Mouse (Mus musculus): ENCODE measurements at regions not wholly inside any gene's neighbourhood (a gene's known extent, or its start where the extent isn't known, plus 50 kb on each side); places are given as distances from the start of the nearest gene placed in this dataset.
"Not testable (repeated sequence)": the region's sequence is repeated elsewhere in the genome, so short reads cannot be mapped to it uniquely, and the experiment has no call there.

DNA sequence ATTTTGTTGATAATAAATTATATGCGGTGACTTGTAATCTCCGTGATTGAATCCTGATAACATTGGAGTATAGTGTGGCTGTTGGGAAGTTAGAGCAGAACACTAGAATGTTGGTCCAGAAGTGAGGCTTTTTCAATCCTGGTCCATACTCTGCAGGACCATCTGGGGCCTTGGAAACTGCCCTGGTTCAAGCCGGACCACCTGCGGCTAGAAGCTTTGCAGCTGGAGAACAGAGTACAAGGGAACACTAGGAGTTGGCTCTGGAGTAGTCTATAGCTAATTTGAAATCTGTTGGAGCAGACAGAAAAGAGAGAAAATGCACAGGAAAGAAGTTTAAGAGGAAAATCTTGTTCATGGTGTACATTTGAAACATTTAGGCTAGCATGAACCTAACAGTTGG is 79.0 kb downstream of the Casp12 start:
- no peak for DNase-seq (ENCODE audit: low read depth, low spot score)

- DNase-seq (ENCODE audit: low read depth, low spot score) = no peak
Observed at GRCm38 (mm10) chr9:5448180-5448579, 103.0 kb downstream of the Casp12 start.

- no peak for DNase-seq (ENCODE audit: low read depth, low spot score)
Observed at GRCm38 (mm10) chr9:5456606-5457005, 111.4 kb downstream of the Casp12 start.

DNA sequence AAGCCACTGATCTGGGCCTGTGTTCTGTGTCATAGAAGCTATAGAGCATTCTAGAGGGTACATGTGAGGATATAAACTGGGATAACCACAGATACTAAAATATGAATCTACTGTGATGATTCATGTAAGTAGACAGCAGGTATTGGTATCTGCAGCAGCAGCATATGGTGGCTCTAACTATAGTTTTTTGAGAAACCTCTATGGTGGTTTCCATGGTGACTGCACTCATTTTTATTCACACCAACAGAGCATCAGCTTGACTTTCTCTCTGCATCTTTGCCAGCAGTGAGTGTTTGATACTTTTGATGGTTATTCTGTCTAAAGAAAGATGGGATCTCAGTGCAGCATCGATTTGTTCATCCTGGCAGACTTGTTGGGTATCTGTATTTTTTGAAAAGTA is 126.8 kb downstream of the Casp12 start:
- DNase-seq (ENCODE audit: low read depth, low spot score) = no peak

- DNase-seq (ENCODE audit: low read depth, low spot score) = no peak
Observed at GRCm38 (mm10) chr9:5474271-5474670, 129.0 kb downstream of the Casp12 start.

DNA sequence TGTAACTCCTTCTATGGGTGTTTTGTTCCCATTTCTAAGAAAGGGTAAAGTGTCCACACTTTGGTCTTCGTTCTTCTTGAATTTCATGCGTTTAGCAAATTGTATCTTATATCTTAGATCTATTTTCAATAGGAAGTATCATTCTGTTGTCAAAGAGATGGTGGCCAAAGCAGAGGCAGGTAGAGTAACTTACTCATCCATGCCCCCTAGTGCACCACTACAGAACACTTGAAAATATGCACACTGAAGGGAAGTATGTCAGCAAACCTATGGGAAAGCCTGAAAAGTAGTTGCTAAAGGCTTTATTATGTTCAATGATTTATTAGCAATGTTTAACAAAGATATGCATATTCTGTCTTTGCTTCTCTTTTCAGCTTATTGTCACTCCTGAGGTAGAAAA is 140.0 kb downstream of the Casp12 start:
- DNase-seq (ENCODE audit: low read depth, low spot score) = no peak

DNA sequence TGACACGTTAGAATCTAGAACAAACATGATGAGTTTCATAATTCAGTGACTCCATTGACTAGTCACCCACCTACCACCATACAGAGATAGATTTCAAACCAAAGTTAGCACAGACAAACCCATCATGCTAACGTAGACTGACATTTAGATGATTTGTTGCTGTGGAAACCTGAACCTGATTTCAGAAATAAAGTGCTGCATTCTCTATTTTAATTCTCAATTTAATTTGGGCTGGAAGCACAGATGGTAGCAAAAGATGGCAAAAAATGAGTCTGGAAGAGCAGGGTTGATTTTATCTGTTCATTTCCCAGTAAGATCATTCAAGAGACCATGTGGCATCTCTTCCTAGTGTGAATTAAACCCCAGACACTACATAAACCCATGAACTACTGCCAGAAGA is 151.6 kb downstream of the Casp12 start:
- DNase-seq (ENCODE audit: low read depth, low spot score) = no peak

DNA sequence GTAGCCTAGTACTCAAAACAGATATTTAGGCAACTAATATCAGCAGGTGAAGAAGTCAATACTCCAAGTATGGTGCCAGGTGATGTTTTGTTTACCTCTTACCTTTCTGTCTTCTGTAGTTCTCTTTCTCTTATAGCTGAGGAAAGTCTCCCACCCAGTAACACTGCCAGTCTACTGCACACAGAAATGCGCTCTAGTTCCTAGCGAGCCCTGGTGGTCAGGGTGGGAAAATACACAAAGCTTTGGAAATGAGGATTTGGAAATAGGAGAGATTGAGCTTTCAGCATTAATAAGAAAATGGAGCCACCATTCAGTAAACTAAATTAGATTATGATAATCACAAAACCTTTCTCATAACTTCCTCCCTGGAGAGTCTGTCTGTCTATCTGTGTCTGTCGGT is 153.1 kb downstream of the Casp12 start:
- DNase-seq (ENCODE audit: low read depth, low spot score) = peak; percentile 34

DNA sequence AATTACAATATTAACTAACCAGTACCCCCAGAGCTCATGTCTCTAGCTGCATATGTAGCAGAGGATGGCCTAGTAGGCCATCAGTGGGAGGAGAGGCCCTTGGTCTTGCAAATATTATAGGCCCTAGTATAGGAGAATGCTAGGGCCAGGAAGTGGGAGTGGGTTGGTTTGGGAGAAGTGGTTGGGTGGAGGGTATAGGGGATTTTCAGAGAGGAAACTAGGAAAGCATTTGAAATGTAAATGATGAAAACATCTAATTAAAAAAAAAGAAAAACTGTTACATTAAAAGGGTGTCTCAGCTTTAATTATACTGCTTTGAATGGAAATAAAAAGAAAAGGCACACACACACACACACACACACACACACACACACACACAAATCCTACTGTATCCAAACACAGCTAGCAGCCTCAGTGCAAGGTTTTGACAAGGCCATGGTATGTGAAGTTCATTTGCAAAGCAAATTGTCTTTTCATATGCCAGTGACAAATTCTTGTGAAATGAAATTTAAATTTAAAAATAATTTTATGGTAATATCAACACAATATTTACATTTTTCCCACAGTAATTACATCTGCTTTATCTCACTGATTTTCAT is 180.6 kb downstream of the Casp12 start:
- no peak for DNase-seq (ENCODE audit: low read depth, low spot score)

GRCm38 (mm10) chr9:5542604-5543003 is 197.4 kb downstream of the Casp12 start:
- DNase-seq (ENCODE audit: low read depth, low spot score) = no peak

DNA sequence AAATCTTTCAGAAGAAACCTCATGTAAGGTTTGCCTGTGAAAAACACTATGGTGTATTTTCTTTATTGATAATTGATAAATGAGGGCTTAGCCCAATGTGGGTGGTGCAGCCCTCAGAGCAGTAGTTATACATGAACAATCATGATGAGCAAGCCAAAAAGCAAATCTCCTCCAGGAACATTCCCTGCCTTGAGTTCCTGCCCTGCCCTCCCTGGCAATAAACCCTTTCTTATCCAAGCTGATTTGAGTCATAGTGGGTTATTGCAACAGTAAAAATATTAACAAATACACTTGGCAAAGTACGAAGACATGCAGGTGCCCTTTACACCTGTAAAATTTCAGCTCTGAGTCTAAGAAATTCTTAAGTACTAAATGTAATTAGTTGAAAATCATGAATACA is 229.8 kb downstream of the Casp12 start:
- DNase-seq (ENCODE audit: low read depth, low spot score) = no peak

DNA sequence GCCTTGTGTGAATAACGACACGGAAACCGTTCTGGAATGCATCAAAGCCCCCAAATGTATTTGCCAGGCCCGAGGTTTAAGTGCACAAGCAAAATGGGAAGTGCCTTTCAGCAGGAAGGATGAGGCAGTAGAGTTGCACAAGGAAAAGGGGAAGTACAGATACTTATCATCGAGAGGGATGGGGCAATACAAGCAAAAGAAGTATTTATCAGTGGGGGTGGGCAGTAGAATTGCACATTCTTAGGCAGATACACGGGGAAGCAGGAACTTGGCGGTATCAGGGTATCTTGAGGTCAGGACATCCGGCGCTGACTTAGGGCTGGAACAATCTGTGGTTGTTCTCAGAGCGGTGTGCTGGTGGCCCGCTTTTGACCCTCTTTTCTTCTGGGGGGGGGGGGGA is 232.9 kb downstream of the Casp12 start:
- DNase-seq (ENCODE audit: low read depth, low spot score) = not testable (repeated sequence)

DNA sequence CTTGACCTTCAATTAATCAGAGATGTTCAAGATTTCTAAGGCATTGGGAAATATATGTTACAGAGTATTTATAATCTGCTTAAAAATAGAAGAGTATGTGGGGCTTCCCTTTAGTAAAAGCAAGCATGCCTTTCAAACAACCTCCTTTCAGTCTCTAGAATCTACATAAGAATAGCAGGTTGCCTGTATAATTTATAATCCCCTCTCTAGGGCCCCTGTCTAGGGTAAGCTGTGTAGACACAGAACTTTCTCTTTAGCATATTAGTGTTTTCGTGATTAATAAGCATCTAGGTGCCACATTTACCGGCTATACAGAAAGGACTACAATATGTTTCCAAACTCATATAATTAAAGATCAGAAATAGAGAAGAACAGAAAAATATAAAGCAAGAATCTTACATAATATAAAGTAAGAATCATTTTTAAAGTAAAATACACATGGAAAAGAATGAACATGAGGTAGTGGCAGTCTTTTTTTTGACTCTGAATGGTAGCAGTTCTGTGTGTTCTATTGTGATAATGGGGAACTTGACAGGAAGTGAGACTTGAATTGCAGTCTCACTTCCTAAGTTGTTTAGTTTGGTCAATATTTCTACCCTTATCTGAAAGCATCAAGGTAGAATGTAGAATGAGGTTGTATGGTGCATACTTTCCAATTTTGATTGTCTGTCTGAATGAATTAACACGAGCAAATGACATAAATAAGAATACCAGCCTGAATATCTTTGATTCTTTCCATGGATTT is 250.8 kb downstream of the Casp12 start:
- DNase-seq (ENCODE audit: low read depth, low spot score) = no peak

DNA sequence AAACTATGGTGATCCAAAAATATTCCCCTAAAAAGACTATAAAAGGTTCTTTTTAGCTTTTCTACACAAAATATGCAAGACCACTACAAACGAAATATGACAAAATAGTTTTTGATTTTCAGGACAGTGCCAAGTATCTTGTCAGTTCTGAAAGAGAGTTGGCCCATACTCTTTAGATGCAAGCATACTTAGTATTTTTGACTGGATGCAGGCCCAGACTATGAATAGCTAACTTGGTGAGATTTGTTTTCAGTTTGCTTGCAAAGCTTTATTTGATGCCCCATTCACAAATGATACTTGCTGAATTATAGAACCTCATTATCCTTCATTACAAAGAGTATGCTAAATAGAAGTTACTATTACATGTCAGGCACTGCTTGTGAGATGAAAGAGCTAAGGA is 258.8 kb downstream of the Casp12 start:
- DNase-seq (ENCODE audit: low read depth, low spot score) = no peak

DNA sequence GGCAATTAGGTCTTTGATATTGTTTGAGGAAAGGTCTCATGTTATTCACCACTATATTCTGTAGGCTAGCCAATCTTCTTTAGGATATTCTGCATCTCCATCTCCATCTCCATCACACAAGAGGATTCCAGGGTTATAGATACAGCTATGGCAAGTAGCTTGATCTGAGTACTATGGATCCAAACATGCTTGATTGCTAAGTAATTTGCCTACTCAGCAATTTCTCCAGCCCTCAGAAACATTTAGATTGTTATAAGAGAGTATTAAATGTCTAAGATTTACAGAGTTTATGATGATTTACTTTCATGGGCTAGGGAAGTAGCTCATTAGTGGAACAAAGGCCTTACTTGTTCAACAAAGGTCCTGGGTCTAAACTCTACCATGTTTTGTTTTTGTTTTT is 259.8 kb downstream of the Casp12 start:
- DNase-seq (ENCODE audit: low read depth, low spot score) = no peak

DNA sequence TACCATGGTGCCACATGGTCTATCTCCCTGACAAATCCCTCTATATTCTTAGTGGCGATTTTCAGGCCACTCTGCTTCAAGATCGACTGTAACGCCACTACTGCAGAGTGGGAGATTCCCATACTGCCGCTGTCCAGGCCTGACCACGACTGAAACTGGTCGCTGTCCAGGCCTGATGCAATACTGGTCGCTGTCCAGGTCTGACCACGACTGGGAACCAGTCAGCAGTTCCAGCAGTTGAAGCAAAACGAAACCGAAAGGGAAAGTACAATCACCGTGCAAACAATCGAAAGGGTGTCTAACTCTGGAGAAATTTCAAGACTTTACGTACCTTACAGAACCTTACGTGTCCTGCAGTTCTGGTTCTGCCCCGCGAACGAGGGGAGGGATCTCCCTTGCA is 271.5 kb downstream of the Casp12 start:
- no peak for DNase-seq (ENCODE audit: low read depth, low spot score)

DNA sequence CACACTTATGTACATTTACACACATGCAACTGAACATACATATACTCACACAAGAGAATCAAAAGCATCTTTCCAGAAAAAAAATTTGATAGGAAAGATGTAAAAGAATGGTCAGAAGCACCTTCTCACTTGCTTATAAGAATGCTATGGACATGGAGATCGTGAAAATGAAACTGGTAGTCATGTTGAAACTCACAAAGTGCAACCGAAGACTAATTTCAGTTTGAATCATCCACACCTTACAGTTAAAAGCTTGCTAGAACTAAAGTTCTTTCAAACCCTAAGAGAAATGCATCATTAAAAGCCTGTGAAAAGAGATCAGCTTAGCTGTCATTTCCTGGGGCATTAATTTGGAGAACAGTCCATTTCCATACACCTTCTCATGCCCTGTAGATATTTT is 278.2 kb downstream of the Casp12 start:
- DNase-seq (ENCODE audit: low read depth, low spot score) = no peak

DNA sequence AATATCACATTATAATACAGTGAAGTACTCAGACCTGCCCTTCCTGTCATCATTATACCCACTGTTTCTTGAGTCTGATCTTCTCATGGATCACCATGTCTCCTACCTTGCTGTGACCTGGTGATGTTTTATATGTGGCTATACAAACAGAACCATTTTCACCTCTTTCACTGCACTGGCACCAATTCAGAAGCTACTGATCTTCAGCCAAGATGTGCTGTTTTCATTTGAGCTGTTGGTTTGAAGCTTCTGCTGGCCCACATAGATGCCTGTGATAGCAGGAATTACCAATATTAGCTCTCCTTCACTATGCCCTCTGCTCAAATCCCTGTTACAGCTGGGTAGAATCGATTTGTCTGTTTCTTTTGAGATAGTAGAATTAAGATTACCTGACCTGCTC is 282.3 kb downstream of the Casp12 start:
- no peak for DNase-seq (ENCODE audit: low read depth, low spot score)

DNA sequence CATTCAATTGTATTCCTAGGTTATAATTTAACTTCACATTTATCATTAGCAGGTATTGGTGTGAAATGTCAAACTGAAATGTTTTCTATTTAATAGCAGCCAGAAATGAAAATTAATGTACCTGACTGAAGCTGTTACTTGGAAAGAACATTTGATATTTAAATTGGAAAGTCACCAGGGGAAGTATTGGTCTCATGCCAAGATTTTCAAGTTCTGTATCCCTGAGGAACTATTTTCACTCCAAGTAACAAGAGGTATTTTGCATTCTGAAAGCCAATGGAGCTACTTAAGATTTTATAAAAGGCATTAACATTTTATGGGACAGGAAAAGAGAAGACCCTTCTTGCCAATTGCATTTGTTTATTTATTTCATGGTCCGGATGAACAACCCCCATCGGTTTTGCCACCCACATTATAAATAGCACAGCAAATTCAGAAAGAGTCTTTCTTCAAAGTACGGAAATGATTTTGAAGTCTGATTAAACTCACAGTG is 289.3 kb downstream of the Casp12 start:
- no peak for DNase-seq (ENCODE audit: low read depth, low spot score)

- DNase-seq (ENCODE audit: low read depth, low spot score) = peak; percentile 52
Observed at GRCm38 (mm10) chr9:5634969-5635368, 289.7 kb downstream of the Casp12 start.

GRCm38 (mm10) chr9:5663886-5664285 is 318.7 kb downstream of the Casp12 start:
- DNase-seq (ENCODE audit: low read depth, low spot score) = peak; percentile 34

DNA sequence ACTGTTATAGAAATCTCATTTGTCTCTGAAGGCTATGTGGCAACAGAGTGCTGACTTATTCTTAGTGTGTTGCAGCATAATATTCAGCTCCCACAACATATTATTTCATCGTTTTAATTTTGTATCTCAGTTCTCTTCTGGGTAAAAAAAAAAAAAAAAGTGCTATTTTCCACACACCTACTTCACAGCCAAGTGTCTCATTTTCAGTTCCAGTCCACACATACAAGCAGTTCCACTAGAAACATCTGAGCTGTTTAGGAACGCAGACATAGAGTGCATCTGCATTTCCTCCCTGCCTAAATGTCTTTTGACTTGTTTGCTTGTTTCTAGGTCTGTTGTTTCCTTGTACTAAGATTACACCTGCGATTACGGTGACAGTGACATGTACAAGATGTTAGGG is 328.3 kb downstream of the Casp12 start:
- no peak for DNase-seq (ENCODE audit: low read depth, low spot score)

GRCm38 (mm10) chr9:5708482-5708881 is 363.3 kb downstream of the Casp12 start:
- no peak for DNase-seq (ENCODE audit: low read depth, low spot score)
